Comparison of ENCODE assay signal across 8 mouse cellular contexts in genomic region chr19:6428501-6429200, GRCm38 (mm10). TPM values are rescaled to one million over a fixed set of nuclear protein-coding genes. Genes with fewer than 3 reads are reported as not detected.
A peak's percentile ranks its signal among the peaks of the same experiment; 100 is the strongest.
DNase-seq lines count a peak whose midpoint lies in the region; ATAC-seq and TF ChIP-seq lines count a peak whose summit lies in the region.

No protein-coding gene starts in this region.

- H3K9me3 ChIP-seq in lung, embryonic 15.5 days, result no peaks in the 10 kb centered on the region
- H3K9me3 ChIP-seq in forebrain, embryonic 13.5 days (replicated peaks), result no peaks in the 10 kb centered on the region
- H3K9me3 ChIP-seq in liver, embryonic 13.5 days (replicated peaks), result no peaks in the 10 kb centered on the region

- DNase-seq in lung, postnatal 10 days, result no peak
- DNase-seq in liver, embryonic 13.5 days, result no peak
- peak; percentile 64 for DNase-seq in retina, postnatal 1 day
- DNase-seq in urinary bladder, postnatal 10 days (ENCODE audit: low spot score), result no peak
- no peak for DNase-seq in kidney, adult 2 months

- peaks cover 17% of the 10 kb centered on the region for H3K4me1 ChIP-seq in lung, embryonic 15.5 days
- peaks cover 84% of the 10 kb centered on the region for H3K4me1 ChIP-seq in forebrain, embryonic 13.5 days
- H3K4me1 ChIP-seq in liver, embryonic 13.5 days (replicated peaks), result peaks cover 16% of the 10 kb centered on the region
- no peaks in the 10 kb centered on the region for H3K4me1 ChIP-seq in kidney, adult 2 months (ENCODE audit: control insufficient read depth, insufficient read depth, low read length)

- ATAC-seq in lung, embryonic 15.5 days (ENCODE audit: borderline replicate concordance, extremely low read depth, low FRiP score, low TSS enrichment), result 0 out of 2 replicates have a peak, but pooled peaks have one; percentile 16
- peak; percentile 54 for ATAC-seq in forebrain, embryonic 13.5 days
- ATAC-seq in liver, embryonic 13.5 days (ENCODE audit: low read depth), result no peak
- ATAC-seq in inflammation-experienced regulatory T-cells, adult 6 months, result no peak

- under 1% methylated on average over 53 of the region's 60 CpGs for WGBS in lung, embryonic 15.5 days
- WGBS in forebrain, embryonic 13.5 days, result under 1% methylated on average over 60 of the region's 60 CpGs
- WGBS in liver, embryonic 13.5 days (ENCODE audit: insufficient replicate concordance), result 2% methylated on average over 60 of the region's 60 CpGs
- WGBS in kidney, adult 2 months, result 1% methylated on average over 60 of the region's 60 CpGs

- H3K27me3 ChIP-seq in lung, embryonic 15.5 days, result peaks cover 83% of the 10 kb centered on the region
- H3K27me3 ChIP-seq in forebrain, embryonic 13.5 days, result peaks cover 54% of the 10 kb centered on the region
- peaks cover 81% of the 10 kb centered on the region for H3K27me3 ChIP-seq in liver, embryonic 13.5 days
- no peaks in the 10 kb centered on the region; the same call in 1 of the 2 replicates for H3K27me3 ChIP-seq in kidney, adult 2 months (replicated peaks; ENCODE audit: control insufficient read depth, insufficient read depth, low read length)

- no peak for TF ChIP-seq CTCF in kidney, adult 2 months (conservative IDR thresholded peaks at IDR 0.05; ENCODE audit: insufficient read depth, insufficient read length, low read depth, low read length)

- no peak overlapping the region for H3K27ac ChIP-seq in lung, embryonic 15.5 days
- no peak overlapping the region for H3K27ac ChIP-seq in forebrain, embryonic 13.5 days
- no peak overlapping the region for H3K27ac ChIP-seq in liver, embryonic 13.5 days
- no peak overlapping the region for H3K27ac ChIP-seq in kidney, adult 2 months (ENCODE audit: insufficient read depth, low read depth, low read length)

- peak overlapping the region; percentile 52 for H3K4me2 ChIP-seq in lung, embryonic 15.5 days
- peak overlapping the region; percentile 62 for H3K4me2 ChIP-seq in forebrain, embryonic 13.5 days
- H3K4me2 ChIP-seq in liver, embryonic 13.5 days, result peak overlapping the region; percentile 34

- H3K4me3 ChIP-seq in lung, embryonic 15.5 days, result peak overlapping the region; percentile 29
- peak overlapping the region; percentile 36 for H3K4me3 ChIP-seq in forebrain, embryonic 13.5 days
- peak overlapping the region; percentile 27 for H3K4me3 ChIP-seq in liver, embryonic 13.5 days (replicated peaks)
- no peak overlapping the region for H3K4me3 ChIP-seq in kidney, adult 2 months (ENCODE audit: insufficient read depth, low read depth, low read length)

- H3K36me3 ChIP-seq in lung, embryonic 15.5 days, result no peaks in the 10 kb centered on the region
- H3K36me3 ChIP-seq in forebrain, embryonic 13.5 days (ENCODE audit: poor library complexity, severe bottlenecking), result peaks cover 8% of the 10 kb centered on the region; the same call in 1 of the 2 replicates
- no peaks in the 10 kb centered on the region for H3K36me3 ChIP-seq in liver, embryonic 13.5 days
- H3K36me3 ChIP-seq in kidney, adult 2 months (ENCODE audit: control insufficient read depth, insufficient read depth, low read length), result no peaks in the 10 kb centered on the region

- H3K9ac ChIP-seq in lung, embryonic 15.5 days, result no peak overlapping the region
- H3K9ac ChIP-seq in forebrain, embryonic 13.5 days, result peak overlapping the region; percentile 43
- H3K9ac ChIP-seq in liver, embryonic 13.5 days, result no peak overlapping the region

- TF ChIP-seq POLR2A in kidney, adult 2 months (IDR thresholded peaks at IDR 0.05; ENCODE audit: low read depth, low read length), result no peak

RNA-seq across cellular contexts. Expression of gene Nrxn2, which starts 10.1 kb away (rescaled TPM):
- 0.58 and 0.97 TPM in 2 replicates for polyA plus RNA-seq in lung, embryonic 15.5 days (2015; fragmentation: Nextera tagmentation; extraction: Ambion mirVana)
- 16.9 and 18.1 TPM in 2 replicates for polyA plus RNA-seq in forebrain, embryonic 13.5 days (2015; fragmentation: Nextera tagmentation; extraction: Ambion mirVana)
- 0.48 and 0.54 TPM in 2 replicates for polyA plus RNA-seq in liver, embryonic 13.5 days (2015; fragmentation: Nextera tagmentation; extraction: Ambion mirVana)
- polyA plus RNA-seq in inflammation-experienced regulatory T-cells, adult 6 months (2017; shearing (Covaris generic)), result under 1 TPM in 1 of 3 experiments, not detected in 2; 0.26 TPM
- polyA plus RNA-seq in kidney, adult 2 months (2012; rRNA removed), result 5.9 and 6.4 TPM in 2 replicates

RNA-seq across cellular contexts. Expression of gene Rasgrp2, which starts 29.5 kb away (rescaled TPM):
- polyA plus RNA-seq in lung, embryonic 15.5 days (2015; fragmentation: Nextera tagmentation; extraction: Ambion mirVana), result 62.6 and 72.1 TPM in 2 replicates
- 21.1 and 25.1 TPM in 2 replicates for polyA plus RNA-seq in forebrain, embryonic 13.5 days (2015; fragmentation: Nextera tagmentation; extraction: Ambion mirVana)
- polyA plus RNA-seq in liver, embryonic 13.5 days (2015; fragmentation: Nextera tagmentation; extraction: Ambion mirVana), result 77.2 and 85.3 TPM in 2 replicates
- 100 to 1,000 TPM in 1 of 3 experiments, 10 to 100 TPM in 2; 59.9 to 201 (median 68.4) TPM for polyA plus RNA-seq in inflammation-experienced regulatory T-cells, adult 6 months (2017; shearing (Covaris generic))
- 76.8 and 90.0 TPM in 2 replicates for polyA plus RNA-seq in kidney, adult 2 months (2012; rRNA removed)

RNA-seq across cellular contexts. Expression of gene Pygm, which starts 44.5 kb away (rescaled TPM):
- 17.7 and 22.3 TPM in 2 replicates for polyA plus RNA-seq in lung, embryonic 15.5 days (2015; fragmentation: Nextera tagmentation; extraction: Ambion mirVana)
- polyA plus RNA-seq in forebrain, embryonic 13.5 days (2015; fragmentation: Nextera tagmentation; extraction: Ambion mirVana), result 2.0 and 2.1 TPM in 2 replicates
- polyA plus RNA-seq in liver, embryonic 13.5 days (2015; fragmentation: Nextera tagmentation; extraction: Ambion mirVana), result 2.7 and 2.9 TPM in 2 replicates
- polyA plus RNA-seq in inflammation-experienced regulatory T-cells, adult 6 months (2017; shearing (Covaris generic)), result 1 to 10 TPM; 3.4 to 6.5 (median 5.7) TPM
- polyA plus RNA-seq in kidney, adult 2 months (2012; rRNA removed), result 15.0 and 47.1 TPM in 2 replicates

Comparison
In these comparisons a context has a peak if more than half of its experiments do, and no peak if none do; other contexts are left out.
1. ATAC-seq: peak in lung, embryonic 15.5 days (single experiment) and forebrain, embryonic 13.5 days (single experiment); none in liver, embryonic 13.5 days (single experiment) and inflammation-experienced regulatory T-cells, adult 6 months (single experiment).
2. Peak in every context shown above with its lines, with median percentiles within 50 percentile points of each other: H3K4me2 ChIP-seq.